Mouse (Mus musculus) brain, embryonic 14.5 days (tissue): ENCODE data around the gene Auts2. TPM values are rescaled to one million over a fixed set of nuclear protein-coding genes. Genes with fewer than 3 reads are reported as not detected.
A peak's percentile ranks its signal among the peaks of the same experiment; 100 is the strongest.

ENCODE experiments used
- DNase-seq: peaks from one replicate; pipeline ENCODE4 v3.0.0-alpha.2; 2011; ENCODE audit warnings: low read depth
- CTCF ChIP-seq: fragments of 200-500 bp; IDR thresholded peaks from 2 replicates; pipeline ENCODE4 v1.5.1; 2012; ENCODE audit warnings: inconsistent platforms, mild to moderate bottlenecking, moderate library complexity, borderline replicate concordance; ENCODE audit not compliant: insufficient read depth, insufficient read length; ENCODE audit errors: extremely low read depth
- POLR2A ChIP-seq: fragments of 200-500 bp; IDR thresholded peaks from 2 replicates; pipeline ENCODE4 v1.6.1; 2012; ENCODE audit warnings: mild to moderate bottlenecking, inconsistent platforms, borderline replicate concordance; ENCODE audit not compliant: poor library complexity, insufficient read depth, insufficient read length, severe bottlenecking; ENCODE audit errors: extremely low read depth
- polyA plus RNA-seq: library from polyadenylated mRNA; depleted of rRNA; stranded (reverse); fragments of >200 nt; gene quantifications from 2 replicates; pipeline ENCODE4 v1.2.3, GENCODE M21; 2012

The Auts2 gene
- polyA plus RNA-seq, 1 experiment = 122 TPM

DNA sequence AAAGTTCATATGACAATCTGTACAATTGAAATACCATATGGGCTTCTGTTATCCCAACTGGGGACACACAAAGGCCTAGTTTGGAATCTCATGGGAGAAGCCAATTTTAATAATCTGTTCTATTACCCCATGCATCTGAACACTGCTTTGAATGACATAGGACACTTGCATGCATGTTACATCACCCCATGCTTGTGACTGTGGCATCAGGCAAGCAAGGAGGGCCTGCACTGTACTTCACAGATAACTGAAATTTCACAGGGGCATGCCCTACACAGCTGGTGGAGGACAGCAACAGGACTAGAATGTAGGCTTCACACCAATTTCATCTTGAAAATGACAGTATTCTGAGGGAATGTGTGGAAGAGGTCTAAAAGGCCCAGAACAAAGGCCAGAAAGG, 746.1 kb downstream of the Auts2 start:
- DNase-seq = no peak
- TF ChIP-seq CTCF (no peak), POLR2A (no peak)

DNA sequence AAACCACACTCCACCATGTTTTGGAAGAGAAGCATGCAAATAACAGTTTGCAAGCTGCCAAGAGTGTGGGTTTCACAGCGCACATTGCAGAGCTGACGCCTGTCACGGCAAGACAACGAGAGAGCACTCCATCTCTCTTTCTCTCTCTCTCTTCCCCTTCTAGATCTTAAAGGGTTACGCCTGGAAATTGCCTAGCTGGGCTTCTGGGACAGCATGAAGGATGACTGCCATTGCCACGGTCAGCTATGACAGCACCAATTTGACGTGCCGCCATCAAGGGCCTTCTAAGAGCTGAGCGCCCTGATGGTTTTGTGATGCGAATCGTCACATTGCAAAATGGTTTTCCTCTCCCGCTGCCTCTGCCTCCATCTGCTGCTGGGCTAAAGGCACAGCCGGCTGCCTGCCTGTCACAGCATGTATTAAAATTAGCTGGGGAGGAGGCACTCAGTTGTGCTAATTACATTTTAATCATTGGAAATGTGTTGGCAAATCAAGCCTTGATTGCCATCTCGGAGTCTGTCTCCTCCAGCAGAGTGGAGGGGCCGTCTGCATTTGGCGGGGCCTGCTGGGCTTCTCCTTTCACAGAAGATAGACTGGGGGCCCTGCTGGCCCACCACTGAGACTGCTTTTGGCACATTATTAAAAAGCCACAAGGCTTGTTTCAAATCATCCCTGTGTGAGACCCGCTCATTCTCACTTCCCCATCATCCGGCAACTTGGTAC, 748.6 kb downstream of the Auts2 start:
- peak; percentile 98 for DNase-seq
- no peak for TF ChIP-seq POLR2A
- peak; percentile 52; the same call in 1 of the 2 replicates for TF ChIP-seq CTCF

DNA sequence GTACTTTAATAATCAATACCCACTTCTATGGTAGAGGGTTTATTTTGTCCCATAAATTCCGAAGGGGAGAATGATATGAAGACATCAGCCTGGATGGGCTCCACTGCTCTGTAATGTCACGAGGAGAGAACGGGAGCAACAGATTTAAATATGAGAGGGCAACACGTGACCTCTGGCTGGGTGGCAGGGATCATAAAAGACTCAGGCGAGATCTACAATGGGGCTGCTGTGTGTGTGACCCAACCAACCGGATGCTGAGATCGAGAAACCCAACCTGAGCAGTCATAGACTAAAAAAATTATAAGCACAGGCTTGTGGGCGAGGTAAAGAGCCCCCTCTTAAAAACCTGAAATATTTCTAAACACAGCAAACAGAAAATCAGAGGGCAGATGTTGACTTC, 753.5 kb downstream of the Auts2 start:
- DNase-seq = no peak
- no peak for TF ChIP-seq CTCF
- TF ChIP-seq POLR2A = no peak

DNA sequence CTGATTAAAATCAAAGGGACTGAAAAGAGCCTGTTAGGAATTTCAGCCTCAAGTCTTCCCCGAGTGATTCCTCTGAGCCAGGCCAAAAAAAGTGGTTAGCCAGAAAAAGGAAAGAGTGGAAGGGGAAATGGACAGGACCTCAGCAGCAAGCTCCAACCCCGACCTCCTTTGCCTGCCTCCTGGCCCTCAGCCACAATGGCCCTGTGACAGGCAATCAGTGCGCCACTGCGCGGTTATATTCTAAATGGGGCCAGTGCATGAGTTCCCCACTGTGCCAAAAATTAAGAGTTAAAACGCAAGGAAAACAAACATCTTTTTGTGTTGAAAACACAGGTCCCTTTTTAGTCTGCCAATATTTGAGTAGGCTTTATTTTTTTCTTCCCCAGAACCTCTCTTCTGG, 755.1 kb downstream of the Auts2 start:
- peak; percentile 83 for DNase-seq

DNA sequence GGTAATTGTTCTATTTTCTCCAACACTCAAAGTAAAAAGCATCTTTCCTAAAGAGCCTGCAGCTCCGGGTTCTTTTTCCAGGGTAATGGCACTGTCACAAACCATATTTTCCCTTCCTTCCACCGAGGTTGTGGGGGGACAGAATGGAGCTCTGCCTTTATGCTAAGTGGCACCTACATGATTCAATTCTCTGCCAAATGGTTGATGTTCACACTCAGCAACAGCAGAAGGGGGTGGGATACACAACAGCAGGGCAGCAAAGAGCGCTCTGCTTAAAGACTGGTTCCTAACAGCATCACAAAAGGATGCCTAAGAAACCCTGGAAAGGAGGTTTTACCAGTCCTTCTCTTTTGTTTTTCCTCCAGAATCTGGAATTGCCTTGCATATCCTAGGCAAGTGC, 759.9 kb downstream of the Auts2 start:
- TF ChIP-seq CTCF = no peak
- no peak for TF ChIP-seq POLR2A
- peak; percentile 81 for DNase-seq

More for the DNA sequence above, 755.1 kb downstream of the Auts2 start:
- no peak for TF ChIP-seq POLR2A
- TF ChIP-seq CTCF = no peak

DNA sequence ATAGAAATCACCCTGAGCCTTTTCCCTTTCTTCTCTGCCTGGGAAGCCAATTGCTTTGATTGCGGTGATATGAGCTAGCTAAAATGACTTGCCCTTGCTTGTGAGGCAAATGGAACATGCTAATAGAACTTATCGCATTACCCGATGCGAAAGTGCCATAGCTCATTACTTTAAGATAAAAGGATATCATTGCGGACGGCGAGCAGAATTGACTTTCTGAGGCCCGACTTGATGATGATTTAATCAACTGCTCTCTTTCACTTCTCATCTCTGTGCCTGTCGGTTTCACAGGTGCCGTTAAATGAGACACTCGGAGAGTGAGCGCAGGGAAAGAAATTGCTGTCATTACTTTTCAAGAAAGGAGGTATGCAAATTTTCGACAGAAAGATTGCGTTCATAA, 762.1 kb downstream of the Auts2 start:
- peak; percentile 78 for DNase-seq
- TF ChIP-seq POLR2A = no peak
- no peak for TF ChIP-seq CTCF

DNA sequence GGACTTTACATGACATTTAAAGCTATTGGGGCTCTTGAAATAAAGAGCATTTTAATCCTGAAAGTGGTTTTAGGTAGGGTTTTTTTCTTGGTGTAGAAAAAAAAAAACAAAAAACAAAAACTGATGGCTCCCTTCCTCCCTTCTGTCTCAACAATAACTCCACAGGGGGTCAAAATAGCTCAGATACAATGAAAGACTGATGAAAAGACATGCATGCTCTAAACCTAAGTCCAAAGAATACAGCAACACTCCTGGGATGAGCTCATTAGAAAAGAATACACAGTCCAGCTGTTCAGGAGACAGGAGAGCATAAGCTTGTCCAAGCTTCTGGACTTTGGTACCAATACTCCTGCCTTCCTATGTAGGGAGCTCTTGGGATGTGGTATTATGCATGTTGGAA, 764.0 kb downstream of the Auts2 start:
- DNase-seq = no peak
- TF ChIP-seq POLR2A = no peak

DNA sequence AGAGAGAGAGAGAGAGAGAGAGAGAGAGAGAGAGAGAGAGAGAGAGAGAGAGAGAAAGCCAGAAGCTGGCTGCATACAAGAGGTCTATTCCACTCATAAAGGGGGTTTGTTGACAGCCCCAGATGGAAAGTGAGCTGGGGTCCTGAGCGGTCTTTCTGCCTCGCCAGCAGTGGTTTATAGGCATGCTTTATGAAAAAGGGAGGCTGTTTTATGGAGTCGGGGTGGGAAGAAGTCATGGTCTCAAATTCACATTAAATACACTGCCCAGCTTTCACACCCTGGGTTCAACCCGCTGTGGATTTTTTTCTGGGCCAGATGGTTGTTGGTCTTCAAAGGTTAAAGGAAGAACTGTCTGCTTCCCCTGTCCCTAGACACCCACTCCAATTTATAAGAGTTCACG, 767.5 kb downstream of the Auts2 start:
- TF ChIP-seq CTCF = no peak
- TF ChIP-seq POLR2A = no peak
- DNase-seq = no peak

DNA sequence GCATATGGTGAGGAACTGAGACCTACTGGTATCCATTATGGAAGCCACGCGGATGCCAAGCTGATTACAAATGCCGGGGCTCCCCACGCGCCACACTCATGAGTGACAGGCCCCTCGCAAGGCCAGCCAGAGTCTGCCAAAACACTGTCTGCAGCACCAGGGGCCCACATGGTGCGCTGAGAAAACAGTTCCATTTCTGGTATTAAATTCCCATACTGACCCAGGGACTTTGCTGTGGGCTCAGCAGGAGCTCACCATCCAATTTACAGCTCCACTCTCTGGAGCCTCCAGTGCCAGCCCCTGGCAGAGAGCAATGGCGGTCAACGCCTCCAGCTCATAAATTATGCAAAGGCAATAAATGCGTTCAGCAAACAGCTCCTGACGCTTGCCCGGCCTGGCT, 767.9 kb downstream of the Auts2 start:
- TF ChIP-seq CTCF = no peak
- peak; percentile 96 for DNase-seq

DNA sequence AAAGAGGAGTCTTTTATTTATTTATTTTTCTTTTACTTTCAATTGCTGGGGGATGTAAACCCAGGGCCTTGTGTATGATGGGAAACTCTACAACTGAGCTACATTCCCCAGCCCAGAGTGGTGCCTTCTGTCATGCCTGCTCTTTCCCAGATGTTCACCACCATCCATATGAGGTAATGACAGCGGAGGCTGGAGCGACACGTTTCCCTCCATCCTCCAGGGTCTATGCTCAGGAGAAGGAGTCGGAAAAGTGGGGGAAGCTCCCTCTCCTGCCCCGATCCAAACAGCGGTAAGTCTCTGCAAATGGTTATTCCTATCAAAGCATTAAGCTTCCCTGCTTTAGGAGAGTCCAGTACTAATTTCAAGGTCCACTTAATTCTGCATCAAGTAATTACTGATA, 768.4 kb downstream of the Auts2 start:
- no peak for DNase-seq
- TF ChIP-seq POLR2A (no peak), CTCF (no peak)

DNA sequence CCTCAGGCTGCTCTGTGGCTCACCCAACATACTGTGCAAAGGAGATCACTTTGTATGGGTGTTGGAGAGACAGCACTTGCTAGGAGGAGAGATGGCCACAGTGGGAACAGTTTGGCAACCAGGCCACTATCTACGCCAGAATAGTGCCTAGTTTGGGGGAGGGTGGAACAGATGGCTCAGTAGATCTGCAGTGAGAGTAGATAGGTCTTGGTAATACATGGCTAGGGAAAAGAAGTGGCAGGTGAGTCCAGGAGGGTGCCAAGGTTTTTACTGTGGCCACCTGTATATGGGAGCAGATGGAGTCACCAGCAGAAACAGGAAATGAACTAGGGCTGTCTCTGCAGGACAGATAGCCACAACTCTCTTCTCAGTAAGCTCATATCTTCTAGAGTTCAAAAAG, 770.5 kb downstream of the Auts2 start:
- no peak for DNase-seq
- TF ChIP-seq POLR2A (no peak), CTCF (no peak)

DNA sequence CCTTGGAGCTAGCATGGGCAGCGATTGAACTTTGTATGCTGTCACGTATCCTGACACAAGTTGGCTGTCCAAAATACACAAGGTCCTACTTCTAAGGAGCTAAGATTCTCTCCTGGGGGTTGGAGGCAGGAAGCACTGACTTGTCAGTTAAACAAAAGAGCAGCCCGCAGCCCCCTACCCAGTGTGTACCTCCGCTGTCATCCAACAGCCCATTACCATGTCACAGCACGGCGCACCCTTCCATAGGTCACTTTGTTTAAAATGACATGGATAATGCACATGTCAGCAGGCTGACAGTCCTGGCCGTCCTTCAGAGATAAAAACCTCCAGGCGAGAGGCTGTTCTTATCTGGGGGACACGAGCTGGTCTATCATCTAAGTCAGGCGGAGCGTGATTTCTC, 773.9 kb downstream of the Auts2 start:
- TF ChIP-seq CTCF (no peak), POLR2A (no peak)
- peak; percentile 80 for DNase-seq
